Mouse (Mus musculus): ENCODE results near the gene Syn3.
A peak's percentile ranks its signal among the peaks of the same experiment; 100 is the strongest.

Gene Syn3

DNA sequence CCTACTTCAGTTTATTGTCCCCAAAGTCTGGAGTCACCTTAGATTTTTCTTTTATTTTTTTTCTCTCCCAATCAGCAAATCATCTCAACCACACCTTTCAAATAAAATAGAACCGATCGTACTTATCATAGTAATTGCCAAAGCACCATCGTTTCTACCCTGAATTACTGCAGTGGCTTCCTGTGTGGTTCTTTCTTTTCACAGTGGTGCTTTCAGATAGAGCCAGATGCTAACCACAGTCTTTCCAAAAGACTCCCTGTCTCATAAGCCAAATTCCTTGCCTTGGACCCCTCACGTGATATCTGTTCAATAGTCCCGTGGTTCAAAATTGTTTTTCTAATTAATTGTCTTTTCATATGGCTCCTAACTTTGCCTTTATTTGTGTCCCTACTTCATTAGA lies 221.4 kb downstream of the Syn3 start:
- no peak for DNase-seq (ENCODE audit: extremely low spot score)

DNA sequence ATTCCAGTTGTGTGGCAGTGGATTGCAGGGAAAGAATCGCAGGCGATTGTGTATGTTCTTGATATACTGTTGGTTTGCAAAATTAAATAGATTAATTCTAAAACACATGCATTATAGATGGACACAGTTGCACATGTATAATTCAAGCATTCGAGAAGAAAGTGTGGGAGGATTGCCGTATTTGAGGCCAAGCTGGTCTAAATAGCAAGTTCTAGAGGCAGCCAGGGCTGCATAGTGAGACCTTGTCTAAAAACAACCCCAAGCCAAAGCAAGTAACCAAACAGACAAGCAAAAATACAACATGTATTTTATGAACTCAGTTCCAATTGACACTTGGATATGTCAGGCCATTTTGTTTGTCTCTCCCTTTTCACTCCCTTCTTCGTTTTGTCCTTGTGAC lies 223.1 kb downstream of the Syn3 start:
- DNase-seq (ENCODE audit: extremely low spot score): no peak

DNA sequence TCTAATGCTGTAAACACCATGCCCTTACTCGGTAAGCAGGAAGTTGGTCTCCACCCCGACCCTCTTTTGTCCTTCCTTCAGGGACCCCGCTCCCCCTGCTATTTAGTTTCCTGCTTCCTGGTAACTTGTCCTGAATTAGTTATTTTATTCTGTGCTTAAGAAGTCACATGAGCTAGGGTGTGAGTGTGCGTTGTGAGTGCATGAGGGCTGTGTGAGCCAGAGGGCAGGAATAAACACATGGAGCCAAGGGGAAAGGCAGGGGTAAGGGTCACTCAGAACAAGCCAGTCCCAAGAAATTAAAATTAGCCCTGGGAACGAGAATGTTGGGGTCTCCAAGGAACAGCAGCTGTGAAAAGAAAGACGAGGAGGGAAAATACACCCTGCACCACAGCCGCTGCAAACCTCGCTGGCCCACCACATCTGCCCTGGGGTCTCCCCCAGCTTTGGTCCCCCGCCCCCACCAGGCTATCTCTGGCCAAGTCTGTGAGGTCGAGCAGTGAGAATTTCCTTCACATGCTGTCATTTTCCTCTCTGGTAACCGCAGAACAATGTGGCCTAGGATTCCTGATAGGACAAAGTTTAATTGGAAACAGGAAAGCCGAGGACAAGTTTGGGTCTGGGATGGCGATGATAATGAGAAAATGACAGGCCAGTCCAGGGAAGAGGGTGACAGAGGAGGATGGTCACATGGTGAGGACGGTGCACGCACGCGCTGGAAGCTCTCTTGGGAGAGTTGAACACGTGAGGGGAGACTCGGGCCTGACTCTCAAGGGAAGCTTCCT lies 225.1 kb downstream of the Syn3 start:
- DNase-seq (ENCODE audit: extremely low spot score): peak; percentile 18

DNA sequence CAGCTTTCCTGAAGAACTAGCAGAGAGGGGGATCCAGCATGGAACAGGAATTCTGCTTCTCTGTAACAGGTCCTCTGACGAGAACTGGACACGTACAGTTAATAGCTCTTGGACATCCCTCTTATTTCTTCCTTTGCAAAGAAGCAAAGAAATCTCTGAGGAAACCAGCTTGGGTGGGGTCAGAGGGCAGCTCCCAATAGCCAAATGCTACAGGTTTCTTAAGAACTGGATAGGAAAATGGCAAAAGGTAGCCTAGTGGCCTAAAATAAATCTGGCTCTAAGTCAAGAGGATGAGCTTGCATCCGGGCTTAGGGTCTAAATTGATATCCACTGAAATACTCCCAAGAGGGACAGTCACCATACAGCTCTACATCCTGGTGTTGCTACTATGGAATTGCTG lies 225.9 kb downstream of the Syn3 start:
- no peak for DNase-seq (ENCODE audit: extremely low spot score)

DNA sequence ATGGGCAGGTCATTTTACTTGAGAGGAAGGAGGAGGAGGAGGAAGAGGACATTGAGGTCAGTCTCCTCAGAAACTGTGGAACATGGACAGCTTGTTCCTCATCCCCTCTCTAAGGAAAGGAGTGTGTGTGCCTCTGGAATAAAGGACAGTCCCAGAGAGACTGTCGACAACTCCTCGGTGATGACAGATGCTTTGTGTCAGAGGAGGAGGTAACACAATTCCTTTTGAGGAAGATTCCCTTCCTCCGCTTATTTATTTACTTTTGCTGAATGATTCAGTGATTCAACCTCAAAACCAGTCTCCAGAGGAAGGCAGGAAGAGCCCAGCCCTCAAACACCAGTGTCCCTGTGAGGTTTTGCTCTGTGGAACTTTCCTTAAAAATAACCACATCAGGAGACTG lies 228.4 kb downstream of the Syn3 start:
- DNase-seq (ENCODE audit: extremely low spot score): no peak

DNA sequence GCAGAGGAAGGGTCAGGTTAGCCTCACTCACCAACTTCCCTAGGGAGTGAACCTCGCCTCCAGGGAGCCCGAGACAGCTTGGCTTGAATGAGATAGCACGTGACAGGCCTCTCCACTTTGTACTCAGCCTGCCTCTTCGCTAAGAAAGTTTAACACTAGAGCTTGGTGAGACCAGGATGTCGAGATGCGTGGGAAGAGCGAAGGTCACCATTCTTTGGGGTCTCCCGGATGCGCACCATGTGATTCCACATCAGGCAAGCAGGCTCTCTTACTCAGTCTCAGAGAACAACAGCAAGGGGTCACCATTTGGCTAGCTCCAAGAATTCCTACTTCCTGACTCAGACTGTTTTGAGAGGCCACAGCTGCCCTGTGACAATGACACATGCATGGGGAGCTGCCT lies 234.1 kb downstream of the Syn3 start:
- no peak for DNase-seq (ENCODE audit: extremely low spot score)

DNA sequence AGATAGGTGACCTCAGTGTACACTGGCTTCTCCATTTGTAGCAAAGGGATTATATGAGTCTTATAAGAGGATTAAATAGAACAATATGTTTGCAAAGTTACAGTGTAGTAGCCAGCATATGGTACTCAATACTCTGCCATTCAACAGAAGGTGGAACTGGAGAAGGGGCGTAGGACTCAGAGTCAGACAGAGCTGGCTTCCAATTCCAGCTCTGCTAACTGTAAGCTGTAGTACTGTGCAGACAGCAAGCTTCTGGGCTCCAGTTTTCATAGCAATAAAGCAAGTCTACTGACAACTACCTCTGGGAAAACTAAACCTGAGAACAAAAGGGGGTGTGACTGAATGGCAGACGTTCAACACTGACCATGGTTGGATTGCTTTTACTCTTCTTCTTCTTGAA lies 237.0 kb downstream of the Syn3 start:
- DNase-seq (ENCODE audit: extremely low spot score): no peak

DNA sequence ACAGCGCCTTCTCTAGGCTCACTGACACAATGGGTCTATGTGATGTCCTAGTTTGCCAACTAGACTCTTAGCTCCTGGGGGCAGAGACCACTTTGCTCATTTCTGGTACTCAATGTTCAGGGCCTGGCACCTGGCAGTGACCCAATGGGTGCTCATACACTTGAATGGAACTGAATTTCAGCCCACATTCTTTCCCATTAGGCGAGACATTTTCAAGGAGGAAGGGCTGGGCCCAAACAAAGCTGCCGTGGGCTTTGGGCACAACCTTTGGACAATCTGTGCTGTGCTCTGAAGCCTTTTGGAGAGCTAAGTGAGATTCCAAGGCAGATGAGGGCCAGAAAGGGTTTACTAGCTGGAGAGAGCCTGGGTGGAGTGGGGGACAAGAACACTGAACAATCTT lies 239.7 kb downstream of the Syn3 start:
- no peak for DNase-seq (ENCODE audit: extremely low spot score)

DNA sequence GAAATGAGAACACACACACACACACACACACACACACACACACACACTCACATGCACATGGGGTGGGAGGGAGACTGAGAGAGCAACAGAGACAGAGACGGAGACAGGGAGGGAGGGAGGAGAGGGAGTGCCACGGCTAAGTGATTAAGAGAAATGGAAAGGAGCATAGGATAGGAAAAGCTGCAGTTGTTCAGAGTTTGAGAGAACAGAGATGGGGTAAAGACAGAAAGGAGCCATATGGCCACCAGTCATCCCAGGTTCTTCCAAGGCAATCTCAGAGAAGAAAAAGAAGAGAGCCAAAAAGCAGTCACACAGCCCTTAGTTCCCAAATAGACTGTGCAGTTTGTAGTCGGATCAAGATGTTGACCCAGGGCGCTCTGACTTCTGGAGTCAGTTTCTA lies 240.7 kb downstream of the Syn3 start:
- no peak for DNase-seq (ENCODE audit: extremely low spot score)

DNA sequence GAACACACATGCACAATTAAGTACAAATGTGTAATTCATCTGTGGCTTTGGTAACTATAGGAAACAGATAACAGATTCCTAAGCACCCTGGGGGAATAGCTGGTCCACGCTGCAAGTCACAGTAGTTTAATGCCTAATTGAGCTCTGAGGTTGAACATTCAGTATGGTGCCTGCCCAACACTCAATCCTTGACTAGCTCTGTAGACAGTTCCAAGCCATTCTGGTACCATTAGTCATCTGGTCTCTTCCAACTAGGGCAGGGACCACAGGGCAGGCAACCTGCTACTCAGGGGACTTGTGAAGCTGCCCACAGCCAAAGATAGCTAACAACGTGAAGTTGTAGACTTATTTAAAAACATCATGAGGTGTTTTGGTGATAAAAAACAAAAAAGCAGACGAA lies 241.7 kb downstream of the Syn3 start:
- no peak for DNase-seq (ENCODE audit: extremely low spot score)

DNA sequence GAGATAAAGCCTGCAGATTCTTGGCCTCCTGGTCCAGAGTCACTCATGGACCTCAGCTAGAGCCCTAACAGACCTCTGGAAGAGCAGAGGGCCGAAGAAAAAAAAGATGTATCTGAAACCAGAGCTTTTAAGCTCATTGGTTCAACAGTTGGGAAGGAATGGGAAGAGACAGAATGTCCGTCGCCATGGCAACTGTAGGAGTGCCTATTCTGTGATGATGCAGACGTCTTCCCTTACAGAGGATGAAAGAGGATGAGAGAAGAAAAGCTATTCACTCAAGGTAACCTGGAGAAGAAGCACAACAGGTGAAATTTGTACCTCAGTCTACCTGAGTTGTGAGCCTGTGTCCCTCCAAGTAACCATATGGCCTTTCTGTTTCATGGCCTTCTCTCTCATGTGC lies 242.5 kb downstream of the Syn3 start:
- DNase-seq (ENCODE audit: extremely low spot score): no peak

DNA sequence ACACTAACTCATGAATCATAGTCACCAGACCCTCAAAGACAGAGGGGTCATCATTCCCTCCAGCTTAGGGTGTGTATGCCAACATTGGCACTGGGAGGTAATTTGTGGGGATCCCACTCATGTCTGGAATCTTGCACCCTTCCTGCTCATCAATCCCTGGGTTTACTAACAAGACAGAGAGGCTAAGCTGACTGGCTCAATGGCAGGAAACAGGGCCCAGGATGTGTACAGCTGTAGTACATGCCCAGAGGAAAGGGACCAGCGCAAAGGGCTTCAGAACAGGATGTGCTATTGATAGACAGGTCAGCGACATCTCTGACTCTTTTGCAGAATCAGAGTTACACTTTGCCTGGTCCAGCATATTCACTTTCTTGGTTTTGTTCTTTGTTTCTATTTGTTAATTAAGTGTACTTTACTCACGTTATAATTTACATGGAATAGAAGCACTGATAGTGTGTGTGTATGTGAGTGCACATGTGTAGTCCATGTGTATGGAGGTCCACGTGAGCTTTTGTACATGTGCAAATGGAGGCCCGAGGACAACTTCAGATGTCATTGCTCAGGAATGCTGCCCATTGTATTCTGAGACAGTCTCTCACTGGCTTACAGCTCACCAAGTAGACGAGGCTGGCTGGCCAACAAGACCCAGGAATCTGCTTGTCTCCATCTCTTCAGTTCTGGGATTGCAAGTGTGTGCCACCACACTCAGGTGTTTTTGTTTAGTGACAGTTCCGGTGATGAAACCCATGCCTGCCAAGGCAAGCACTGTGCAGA lies 248.4 kb downstream of the Syn3 start:
- no peak for DNase-seq (ENCODE audit: extremely low spot score)

DNA sequence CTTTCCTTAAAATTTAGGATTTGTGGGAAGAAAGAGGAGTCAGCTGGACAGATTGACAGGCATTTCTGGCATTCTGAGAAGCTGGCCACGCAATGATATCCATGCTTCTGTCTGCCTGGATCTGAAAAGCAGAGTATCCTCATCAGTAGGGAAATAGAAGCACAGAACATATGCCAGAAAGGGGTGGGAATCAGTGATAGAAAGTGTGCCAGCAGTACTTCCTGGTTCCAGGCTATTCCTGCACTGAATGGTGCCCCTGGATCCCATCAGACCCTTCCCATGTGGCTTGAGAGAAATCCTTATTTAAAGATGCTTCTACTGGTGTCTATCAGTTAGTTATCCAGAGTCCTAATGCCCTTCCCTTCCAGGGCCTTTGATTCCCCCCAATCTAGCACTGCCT lies 249.4 kb downstream of the Syn3 start:
- no peak for DNase-seq (ENCODE audit: extremely low spot score)

DNA sequence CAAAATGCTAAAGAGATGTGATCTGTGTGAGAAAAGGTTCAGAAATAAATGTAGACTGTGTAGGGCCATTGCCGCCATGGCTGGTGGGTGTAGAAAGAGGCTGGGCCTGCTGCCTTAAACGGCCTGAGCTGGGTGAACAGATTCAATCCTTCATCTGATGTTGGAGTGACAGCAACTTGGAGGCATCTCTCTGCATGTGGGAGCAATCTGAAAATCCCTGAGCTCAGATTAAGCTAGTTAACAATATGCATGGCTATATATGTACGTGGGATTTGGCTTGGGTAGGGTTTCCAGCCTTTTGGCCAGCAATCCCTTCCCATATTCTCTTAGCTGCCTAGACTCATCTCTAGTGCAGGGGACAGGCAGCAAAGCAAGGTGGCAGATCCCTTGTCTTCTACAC lies 249.9 kb downstream of the Syn3 start:
- no peak for DNase-seq (ENCODE audit: extremely low spot score)

DNA sequence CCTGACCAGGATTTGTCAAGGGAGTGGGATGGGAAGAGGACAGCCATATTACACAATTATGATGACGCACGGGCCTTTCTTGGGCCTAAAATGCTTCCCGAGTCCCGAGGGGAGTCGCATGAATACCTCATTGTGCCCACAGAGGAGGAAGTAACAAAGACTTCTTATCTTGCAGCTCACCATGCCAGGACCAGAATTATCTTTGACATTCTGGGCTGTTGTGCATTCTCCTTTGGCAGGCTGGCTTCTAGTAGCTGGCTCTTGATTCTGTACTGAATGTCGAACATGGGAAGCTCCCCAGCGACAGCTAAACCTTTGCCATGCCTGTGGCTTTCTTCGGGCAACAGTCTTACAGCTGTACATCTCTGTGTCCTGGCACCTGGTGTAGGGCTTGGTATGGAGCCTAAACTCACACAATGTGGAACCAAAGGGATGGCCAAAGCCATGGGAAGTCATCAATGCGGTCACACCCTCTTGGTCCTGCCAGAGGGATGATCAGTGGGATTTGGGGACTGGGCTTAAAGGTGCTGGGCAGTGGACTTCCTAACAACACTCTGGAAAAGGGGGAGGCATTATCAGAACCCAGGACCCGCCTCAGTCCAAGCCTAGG lies 250.5 kb downstream of the Syn3 start:
- no peak for DNase-seq (ENCODE audit: extremely low spot score)

DNA sequence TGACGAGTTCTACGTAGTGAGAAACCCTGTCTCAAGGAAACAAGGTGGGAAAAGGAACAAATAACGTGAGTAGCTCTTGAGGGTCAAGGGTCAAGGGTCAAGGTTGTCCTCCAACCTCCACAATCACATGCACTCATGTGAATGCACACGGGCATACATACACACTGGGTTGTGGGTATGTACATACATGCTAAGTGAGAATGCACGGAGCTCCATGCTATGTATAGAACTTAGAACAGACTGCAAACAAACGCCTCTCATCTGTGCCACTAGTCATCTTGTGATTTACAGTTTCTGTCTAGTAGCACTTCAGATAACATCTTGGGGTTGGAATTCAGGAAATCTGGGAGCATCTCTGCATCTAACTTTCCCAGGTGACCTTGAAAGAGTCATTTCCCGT lies 253.3 kb downstream of the Syn3 start:
- no peak for DNase-seq (ENCODE audit: extremely low spot score)

DNA sequence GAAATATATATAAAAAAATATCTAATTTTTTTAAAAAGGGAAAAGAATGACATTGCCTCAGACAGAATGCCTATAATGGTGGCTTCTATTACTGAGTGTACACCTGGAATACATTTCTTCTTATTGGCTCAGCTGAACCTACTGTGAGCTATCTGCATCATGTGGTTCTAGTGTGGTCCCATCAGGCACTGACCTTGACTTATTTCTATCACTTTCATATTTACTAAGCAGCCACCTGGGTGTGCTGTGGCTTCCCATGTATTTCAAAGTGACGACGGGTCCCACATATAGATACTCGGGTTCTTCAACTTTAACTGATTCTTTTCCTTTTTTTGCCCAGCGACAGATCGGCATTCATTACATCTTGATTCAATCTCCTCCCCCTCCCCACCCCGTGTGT lies 255.2 kb downstream of the Syn3 start:
- DNase-seq (ENCODE audit: extremely low spot score): no peak

DNA sequence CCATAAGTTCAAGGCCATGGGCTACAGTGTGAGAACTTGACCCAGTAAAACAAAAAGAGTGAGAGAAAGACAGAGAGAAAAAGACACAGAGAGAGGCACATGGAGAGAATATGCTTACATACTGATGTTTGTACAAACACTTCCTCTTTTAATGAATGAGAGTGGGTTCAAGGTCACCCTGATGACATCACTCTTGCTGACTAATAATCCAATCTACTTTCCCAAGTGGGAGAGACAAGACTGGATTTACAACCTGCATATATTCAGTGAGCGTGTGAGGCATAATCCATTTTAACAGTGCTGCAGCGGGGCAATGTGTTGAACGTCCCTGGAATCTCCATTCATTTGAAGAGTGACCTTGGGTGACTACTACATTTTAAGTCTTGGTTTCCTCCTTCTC lies 256.0 kb downstream of the Syn3 start:
- no peak for DNase-seq (ENCODE audit: extremely low spot score)

DNA sequence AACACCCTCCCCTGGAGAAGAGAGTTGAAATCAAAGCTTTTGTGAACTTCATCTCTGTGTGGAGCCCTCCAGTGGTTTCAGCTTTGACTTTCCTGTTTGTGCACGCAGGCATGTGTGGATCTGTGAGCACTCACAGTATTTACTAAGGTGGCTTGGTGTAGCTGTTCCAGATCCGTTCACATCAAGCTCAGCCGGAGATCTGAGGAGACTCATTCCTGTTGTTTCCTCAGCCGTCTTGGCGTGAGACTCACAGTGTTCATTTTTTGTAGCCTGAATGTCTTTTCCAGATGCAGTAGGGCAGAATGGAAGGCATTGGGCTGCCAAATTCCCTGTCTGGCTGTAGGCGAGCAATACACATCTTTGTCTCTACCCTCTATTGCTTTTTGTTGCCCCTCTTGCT lies 268.7 kb downstream of the Syn3 start:
- DNase-seq (ENCODE audit: extremely low spot score): no peak

DNA sequence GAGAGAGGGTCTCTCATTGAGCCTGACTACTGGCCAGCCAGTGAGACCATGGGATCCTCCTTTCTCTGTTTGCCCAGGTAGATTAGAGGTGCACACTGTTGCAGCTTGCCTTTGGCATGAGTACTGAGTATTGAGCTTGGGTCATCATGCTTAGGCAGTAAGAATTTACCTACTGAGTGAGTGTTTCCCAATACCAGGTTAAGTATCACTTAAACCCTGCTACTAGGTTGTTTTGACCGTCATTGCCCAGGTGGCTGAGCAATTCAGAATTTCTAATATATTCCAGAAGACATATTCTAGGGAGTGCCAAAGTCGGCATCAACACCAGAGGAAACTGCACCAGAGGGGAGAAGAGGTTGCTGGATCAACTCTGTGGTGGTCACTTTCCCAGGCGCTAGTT lies 273.2 kb downstream of the Syn3 start:
- DNase-seq (ENCODE audit: extremely low spot score): no peak

DNA sequence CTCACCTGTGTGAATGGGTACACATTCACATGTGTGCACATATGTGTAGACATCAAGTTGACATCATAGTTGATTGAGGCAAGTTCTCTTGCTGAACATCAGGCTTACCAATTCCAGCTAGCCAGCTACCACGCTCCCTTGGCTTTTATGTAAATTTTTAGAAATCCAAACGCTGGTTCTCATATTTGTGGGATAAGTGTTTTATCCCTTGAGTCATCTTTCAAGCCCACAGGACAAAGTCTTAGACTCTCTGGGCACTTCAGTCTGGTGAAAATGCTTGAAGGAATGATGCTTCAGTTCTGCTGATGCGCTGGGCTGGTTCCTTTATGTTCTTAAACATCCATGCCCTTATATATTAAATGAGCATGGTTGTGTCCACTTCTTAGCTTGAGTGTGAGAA lies 279.7 kb downstream of the Syn3 start:
- DNase-seq (ENCODE audit: extremely low spot score): no peak

DNA sequence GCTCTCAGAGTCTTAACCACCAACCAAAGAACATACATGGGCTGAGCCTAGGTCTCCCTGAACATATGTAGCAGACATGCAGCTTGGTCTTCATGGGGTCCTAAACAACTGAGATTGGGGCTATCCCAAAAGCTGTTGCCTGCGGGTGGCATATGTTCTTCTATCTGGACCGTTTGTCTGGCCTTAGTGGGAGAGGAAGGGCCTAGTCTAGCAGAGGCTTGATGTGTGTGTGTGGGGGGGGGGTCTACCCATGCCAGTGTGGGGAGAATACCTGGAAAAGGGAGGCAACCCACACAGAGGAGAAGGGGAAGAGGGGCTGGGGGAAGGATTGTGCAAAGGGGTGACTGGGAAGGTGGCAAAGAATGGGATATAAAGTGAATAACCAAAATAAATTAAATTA lies 281.9 kb downstream of the Syn3 start:
- no peak for DNase-seq (ENCODE audit: extremely low spot score)

DNA sequence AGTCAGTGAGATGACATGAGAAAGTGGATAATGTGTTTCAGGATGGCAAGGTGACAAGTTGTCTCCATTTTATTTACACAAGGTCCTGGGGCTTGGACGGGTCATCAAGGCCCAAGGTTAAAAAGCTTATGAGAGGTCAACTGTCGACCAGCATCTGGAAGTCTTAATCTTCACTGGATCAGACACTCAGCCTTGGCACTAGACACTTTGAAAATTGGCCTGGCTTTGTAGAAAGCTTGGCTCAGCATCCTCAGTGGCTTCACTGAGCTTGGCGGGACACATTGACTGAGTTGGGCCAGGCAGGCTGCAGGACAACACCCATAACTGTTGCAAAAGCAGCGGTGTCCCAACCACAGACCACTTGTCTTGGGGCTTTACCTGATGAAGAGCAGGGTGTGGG lies 286.6 kb downstream of the Syn3 start:
- DNase-seq (ENCODE audit: extremely low spot score): no peak
